Mouse (Mus musculus) liver, embryonic 11.5 days (tissue): ENCODE results near the gene Npat. TPM values are rescaled to one million over a fixed set of nuclear protein-coding genes. Genes with fewer than 3 reads are reported as not detected.

ENCODE experiments used
- ATAC-seq: fragments of 200-750 bp; cut with Nextera tagmentation; replicated peaks from 2 replicates; pipeline ENCODE4 v1.8.0; 2017; ENCODE audit warnings: moderate number of reproducible peaks, mild to moderate bottlenecking, moderate TSS enrichment, moderate library complexity; ENCODE audit not compliant: low FRiP score
- DNase-seq: peaks from one replicate; pipeline ENCODE4 v3.0.0-alpha.2; 2017; ENCODE audit warnings: low spot score
- H3K27ac ChIP-seq: fragments of 300-500 bp; sonication (generic); 2 replicates; pipeline ENCODE4 v1.5.1; 2014; ENCODE audit warnings: mild to moderate bottlenecking, low read depth, low read length, control low read depth
- H3K27me3 ChIP-seq: fragments of 300-500 bp; sonication (generic); replicated peaks from 2 replicates; pipeline ENCODE4 v1.6.1; 2014; ENCODE audit warnings: low read length, mixed read lengths; ENCODE audit not compliant: control insufficient read depth, insufficient read depth
- H3K36me3 ChIP-seq: fragments of 300-500 bp; sonication (generic); 2 replicates; pipeline ENCODE4 v1.6.1; 2014; ENCODE audit warnings: mild to moderate bottlenecking, low read length, moderate library complexity, mixed read lengths; ENCODE audit not compliant: control insufficient read depth, insufficient read depth
- H3K4me1 ChIP-seq: fragments of 300-500 bp; sonication (generic); replicated peaks from 2 replicates; pipeline ENCODE4 v1.6.1; 2014; ENCODE audit warnings: low read length, mixed read lengths; ENCODE audit not compliant: control insufficient read depth, insufficient read depth
- H3K4me2 ChIP-seq: fragments of 300-500 bp; sonication (generic); 2 replicates; pipeline ENCODE4 v1.6.1; 2014; ENCODE audit warnings: mild to moderate bottlenecking, control low read depth, moderate library complexity
- H3K4me3 ChIP-seq: fragments of 300-500 bp; sonication (generic); 2 replicates; pipeline ENCODE4 v1.5.1; 2014; ENCODE audit warnings: low read depth, low read length, control low read depth
- H3K9ac ChIP-seq: fragments of 300-500 bp; sonication (generic); 2 replicates; pipeline ENCODE4 v1.6.1; 2014; ENCODE audit warnings: low read depth, low read length, control low read depth
- H3K9me3 ChIP-seq: fragments of 300-500 bp; sonication (generic); 2 replicates; pipeline ENCODE4 v1.6.1; 2016; ENCODE audit warnings: low read length, inconsistent platforms, mixed read lengths; ENCODE audit not compliant: control insufficient read depth
- WGBS: fragments of 180-500 bp; shearing (Covaris S2); extraction: QIAGEN DNeasy Blood & Tissue Kit; methylation state at CpG from one replicate; pipeline ENCODE4 v1.1.7; 2014; 5-methylcytosine and 5-hydroxymethylcytosine counted together
- polyA plus RNA-seq: library from polyadenylated mRNA; unstranded; fragments of >200 nt; fragmentation: Nextera tagmentation; extraction: Ambion mirVana; gene quantifications from 2 replicates; pipeline ENCODE4 v1.2.1, GENCODE M21; 2014

The Npat gene
- 19.9 and 20.7 TPM in 2 replicates for polyA plus RNA-seq

GRCm38 (mm10) chr9:53536558-53537320, at the start of gene Npat, which contains the start of gene Atm:
Npat (plus strand) TSS chr9:53537047.
Atm (minus strand) TSS chr9:53536740.
- peak within 1 kb of the TSS; percentile 95 for H3K4me3 ChIP-seq
- peak within 1 kb of the TSS; percentile 95 for H3K27ac ChIP-seq
- peak within 1 kb of the TSS; percentile 95 for H3K9ac ChIP-seq
- H3K36me3 ChIP-seq: no peaks in the 10 kb centered on the region
- no peaks in the 10 kb centered on the region for H3K27me3 ChIP-seq
- ATAC-seq (peak; percentile 99), DNase-seq (peak; percentile 98)
- no peaks in the 10 kb centered on the region for H3K9me3 ChIP-seq
- under 1% methylated on average over 69 of the region's 69 CpGs for WGBS
- peaks cover 7% of the 10 kb centered on the region for H3K4me1 ChIP-seq
- H3K4me2 ChIP-seq: peak within 1 kb of the TSS; percentile 87

GRCm38 (mm10) chr9:53508053-53508452, 28.8 kb upstream of the Npat start:
- Histone ChIP-seq H3K27me3 (no peaks in the 10 kb centered on the region), H3K36me3 (peaks cover 10% of the 10 kb centered on the region; the same call in 1 of the 2 replicates), H3K4me3 (no peak overlapping the region), H3K4me1 (no peaks in the 10 kb centered on the region), H3K9me3 (no peaks in the 10 kb centered on the region), H3K27ac (no peak overlapping the region), H3K4me2 (no peak overlapping the region), H3K9ac (no peak overlapping the region)
- DNase-seq (no peak), ATAC-seq (no peak)
- WGBS: 83% methylated on average over 7 of the region's 7 CpGs

GRCm38 (mm10) chr9:53514091-53514490, 22.8 kb upstream of the Npat start:
- no peak overlapping the region for H3K4me2 ChIP-seq
- no peak overlapping the region for H3K9ac ChIP-seq
- peaks cover 4% of the 10 kb centered on the region; the same call in 1 of the 2 replicates for H3K36me3 ChIP-seq
- H3K4me1 ChIP-seq: no peaks in the 10 kb centered on the region
- ATAC-seq: no peak
- no peak overlapping the region for H3K27ac ChIP-seq
- no peak overlapping the region for H3K4me3 ChIP-seq
- H3K27me3 ChIP-seq: no peaks in the 10 kb centered on the region
- DNase-seq: no peak
- H3K9me3 ChIP-seq: no peaks in the 10 kb centered on the region

GRCm38 (mm10) chr9:53517373-53518009, 19.4 kb upstream of the Npat start:
- DNase-seq (no peak), ATAC-seq (no peak)
- 89% methylated on average over 9 of the region's 9 CpGs for WGBS
- H3K4me2 ChIP-seq: no peak overlapping the region
- no peaks in the 10 kb centered on the region for H3K4me1 ChIP-seq
- no peaks in the 10 kb centered on the region; the same call in 1 of the 2 replicates for H3K36me3 ChIP-seq
- no peaks in the 10 kb centered on the region for H3K27me3 ChIP-seq
- no peak overlapping the region for H3K9ac ChIP-seq
- no peak overlapping the region for H3K4me3 ChIP-seq
- H3K9me3 ChIP-seq: no peaks in the 10 kb centered on the region
- H3K27ac ChIP-seq: no peak overlapping the region

- Histone ChIP-seq H3K4me1 (peaks cover 7% of the 10 kb centered on the region), H3K36me3 (no peaks in the 10 kb centered on the region; the same call in 1 of the 2 replicates), H3K27ac (peak overlapping the region; percentile 25), H3K9me3 (no peaks in the 10 kb centered on the region), H3K27me3 (no peaks in the 10 kb centered on the region), H3K4me2 (peak overlapping the region; percentile 87), H3K9ac (peak overlapping the region; percentile 42), H3K4me3 (peak overlapping the region; percentile 95)
- WGBS: 13% methylated on average over 17 of the region's 17 CpGs
- DNase-seq (peak; percentile 37), ATAC-seq (no peak; the same call in 1 of the 2 replicates)
Observed at GRCm38 (mm10) chr9:53535416-53536320, 1.2 kb upstream of the Npat start.

GRCm38 (mm10) chr9:53537336-53537965, 604 bp downstream of the Npat start:
- Histone ChIP-seq H3K4me1 (peaks cover 7% of the 10 kb centered on the region), H3K36me3 (no peaks in the 10 kb centered on the region), H3K9me3 (no peaks in the 10 kb centered on the region), H3K9ac (peak overlapping the region; percentile 95), H3K27me3 (no peaks in the 10 kb centered on the region), H3K4me3 (peak overlapping the region; percentile 95), H3K27ac (peak overlapping the region; percentile 95), H3K4me2 (peak overlapping the region; percentile 73)
- under 1% methylated on average over 32 of the region's 34 CpGs for WGBS
- DNase-seq (no peak), ATAC-seq (peak; percentile 29; the same call in 1 of the 2 replicates)

GRCm38 (mm10) chr9:53570662-53571061, 33.8 kb downstream of the Npat start:
- Histone ChIP-seq H3K27ac (no peak overlapping the region), H3K9me3 (no peaks in the 10 kb centered on the region), H3K4me3 (no peak overlapping the region), H3K9ac (no peak overlapping the region), H3K27me3 (no peaks in the 10 kb centered on the region), H3K4me2 (no peak overlapping the region), H3K4me1 (no peaks in the 10 kb centered on the region), H3K36me3 (peaks cover 28% of the 10 kb centered on the region)
- WGBS: 89% methylated on average over 6 of the region's 6 CpGs
- no peak for DNase-seq
- ATAC-seq: no peak
